Mouse (Mus musculus) midbrain, embryonic 15.5 days (tissue): ENCODE results near the gene Olfr1263. TPM values are rescaled to one million over a fixed set of nuclear protein-coding genes. Genes with fewer than 3 reads are reported as not detected.

ENCODE experiments used
- ATAC-seq: fragments of 200-750 bp; cut with Nextera tagmentation; replicated peaks from 2 replicates; pipeline ENCODE4 v1.8.0; 2017; ENCODE audit warnings: moderate TSS enrichment
- H3K27ac ChIP-seq: fragments of 300-500 bp; sonication (generic); 2 replicates; pipeline ENCODE4 v1.5.1; 2015; ENCODE audit warnings: mild to moderate bottlenecking, inconsistent platforms
- H3K27me3 ChIP-seq: fragments of 300-500 bp; sonication (generic); replicated peaks from 2 replicates; pipeline ENCODE4 v1.6.1; 2015; ENCODE audit warnings: inconsistent platforms
- H3K36me3 ChIP-seq: fragments of 300-500 bp; sonication (generic); replicated peaks from 2 replicates; pipeline ENCODE4 v1.6.1; 2015; ENCODE audit warnings: inconsistent platforms
- H3K4me1 ChIP-seq: fragments of 300-500 bp; sonication (generic); 2 replicates; pipeline ENCODE4 v1.6.1; 2015; ENCODE audit warnings: inconsistent platforms
- H3K4me2 ChIP-seq: fragments of 300-500 bp; sonication (generic); 2 replicates; pipeline ENCODE4 v1.6.1; 2015; ENCODE audit warnings: inconsistent platforms, mild to moderate bottlenecking, moderate library complexity
- H3K4me3 ChIP-seq: fragments of 300-500 bp; sonication (generic); 2 replicates; pipeline ENCODE4 v1.5.1; 2015; ENCODE audit warnings: mild to moderate bottlenecking, inconsistent platforms
- H3K9ac ChIP-seq: fragments of 300-500 bp; sonication (generic); 2 replicates; pipeline ENCODE4 v1.6.1; 2015; ENCODE audit warnings: mild to moderate bottlenecking, inconsistent platforms
- H3K9me3 ChIP-seq: fragments of 300-500 bp; sonication (generic); 2 replicates; pipeline ENCODE4 v1.6.1; 2016; ENCODE audit warnings: inconsistent platforms
- WGBS: fragments of 180-500 bp; shearing (Covaris S2); methylation state at CpG from one replicate; pipeline ENCODE4 v1.1.7; 2015; ENCODE audit warnings: mixed read lengths; 5-methylcytosine and 5-hydroxymethylcytosine counted together
- polyA plus RNA-seq: library from polyadenylated mRNA; unstranded; fragments of >200 nt; fragmentation: Nextera tagmentation; extraction: Ambion mirVana; gene quantifications from 2 replicates; pipeline ENCODE4 v1.2.1, GENCODE M21; 2015

Gene Olfr1263
- not detected in 2 replicates for polyA plus RNA-seq

DNA sequence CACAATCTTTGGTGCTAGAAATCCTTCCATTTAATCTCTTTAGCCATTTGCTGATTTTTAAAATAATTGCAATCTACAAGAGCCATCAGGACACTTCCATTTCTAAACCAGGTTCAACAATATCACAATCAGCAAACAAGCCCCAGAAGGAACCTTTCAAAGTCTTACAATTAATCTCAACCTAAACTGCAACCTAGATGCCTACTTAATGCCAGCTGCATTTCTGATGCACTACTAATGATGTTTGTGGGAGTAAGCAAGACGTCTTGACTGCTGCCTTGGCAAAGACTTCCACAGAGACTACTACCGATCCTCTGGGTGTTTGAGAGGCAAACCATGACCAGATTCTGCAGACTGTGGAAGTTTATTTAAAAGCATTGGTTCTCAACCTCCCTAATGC is at the start of gene Olfr1263:
Gene Olfr1263, plus strand, starts transcription at position 301 of the 400 bp plus-strand sequence.
- Histone ChIP-seq H3K27me3 (no peaks in the 10 kb centered on the region), H3K27ac (no peak within 1 kb of the TSS), H3K4me2 (no peak within 1 kb of the TSS), H3K4me3 (no peak within 1 kb of the TSS), H3K9me3 (no peaks in the 10 kb centered on the region), H3K36me3 (no peaks in the 10 kb centered on the region), H3K4me1 (no peaks in the 10 kb centered on the region), H3K9ac (no peak within 1 kb of the TSS)
- WGBS: 85% methylated on average over 2 of the region's 2 CpGs
- no peak for ATAC-seq

DNA sequence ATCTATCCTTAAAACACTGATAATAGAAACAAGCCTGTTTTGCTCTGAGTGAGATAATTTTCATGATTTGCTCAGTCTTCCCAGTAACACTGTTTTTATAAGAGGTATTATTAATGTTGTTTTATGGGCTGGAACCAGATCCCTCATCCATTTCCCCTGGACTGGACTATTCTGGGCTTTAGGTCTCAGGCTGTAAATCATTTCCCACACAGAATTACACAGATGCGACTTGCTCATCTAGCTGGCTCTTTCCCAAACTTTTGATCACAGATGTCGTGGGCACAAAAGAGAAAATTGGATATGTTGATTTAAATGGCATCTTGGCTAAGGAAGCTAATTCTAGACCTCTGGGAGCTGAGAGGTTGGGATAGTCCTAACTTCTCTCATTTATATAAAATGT is 37.7 kb upstream of the Olfr1263 start, which contains the start of gene Olfr1260:
Gene Olfr1260, plus strand, starts transcription at position 157 of the 400 bp plus-strand sequence.
- no peaks in the 10 kb centered on the region for H3K36me3 ChIP-seq
- no peak within 1 kb of the TSS for H3K4me2 ChIP-seq
- no peak within 1 kb of the TSS for H3K27ac ChIP-seq
- no peak within 1 kb of the TSS for H3K4me3 ChIP-seq
- no peaks in the 10 kb centered on the region for H3K4me1 ChIP-seq
- H3K27me3 ChIP-seq: no peaks in the 10 kb centered on the region
- 73% methylated on average over 2 of the region's 2 CpGs for WGBS
- no peak within 1 kb of the TSS for H3K9ac ChIP-seq
- ATAC-seq: no peak
- H3K9me3 ChIP-seq: no peaks in the 10 kb centered on the region

DNA sequence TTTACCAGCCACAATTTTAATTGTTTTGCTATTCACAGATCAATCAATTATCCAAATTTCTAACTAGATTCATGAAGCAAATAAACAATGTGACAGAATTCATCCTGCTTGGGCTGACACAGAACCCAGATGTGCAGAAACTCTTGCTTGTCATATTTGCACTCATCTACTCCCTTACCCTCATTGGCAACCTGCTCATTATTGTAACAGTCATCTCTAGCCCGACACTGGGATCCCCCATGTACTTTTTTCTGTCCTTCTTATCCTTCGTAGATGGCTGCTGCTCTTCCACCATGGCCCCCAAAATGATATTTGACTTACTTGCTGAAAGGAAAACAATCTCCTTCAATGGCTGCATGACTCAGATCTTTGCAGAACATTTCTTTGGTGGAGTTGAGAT is 34.2 kb upstream of the Olfr1263 start:
- Histone ChIP-seq H3K9ac (no peak overlapping the region), H3K4me1 (no peaks in the 10 kb centered on the region), H3K4me3 (no peak overlapping the region), H3K27me3 (no peaks in the 10 kb centered on the region), H3K27ac (no peak overlapping the region), H3K4me2 (no peak overlapping the region), H3K36me3 (no peaks in the 10 kb centered on the region), H3K9me3 (no peaks in the 10 kb centered on the region)
- ATAC-seq: no peak
- WGBS: 90% methylated on average over 2 of the region's 2 CpGs

DNA sequence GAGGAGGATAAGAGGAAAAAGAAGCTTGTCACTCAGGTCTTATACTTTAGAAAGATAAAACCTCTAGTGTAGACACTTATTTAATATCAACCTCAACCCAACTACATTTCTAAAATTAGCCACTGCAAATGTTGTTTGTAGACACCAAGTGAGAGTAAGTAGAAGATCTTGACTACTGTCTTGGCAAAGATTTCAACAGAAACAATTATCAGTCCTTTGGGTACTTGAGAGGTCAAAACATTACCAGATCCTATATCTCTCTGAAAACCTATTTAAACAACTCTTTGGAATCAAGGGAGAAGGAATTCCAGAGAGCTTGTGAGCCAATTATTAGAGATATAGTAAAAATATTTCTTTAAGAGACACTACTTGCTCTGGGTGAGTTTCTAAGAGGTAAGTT is 21.0 kb upstream of the Olfr1263 start, which contains the start of gene Olfr1261:
Gene Olfr1261, plus strand, starts transcription at position 301 of the 400 bp plus-strand sequence.
- H3K27me3 ChIP-seq: no peaks in the 10 kb centered on the region
- no peak within 1 kb of the TSS for H3K4me2 ChIP-seq
- H3K4me1 ChIP-seq: no peaks in the 10 kb centered on the region
- no peak within 1 kb of the TSS for H3K27ac ChIP-seq
- H3K9me3 ChIP-seq: no peaks in the 10 kb centered on the region
- H3K4me3 ChIP-seq: no peak within 1 kb of the TSS
- no peak within 1 kb of the TSS for H3K9ac ChIP-seq
- ATAC-seq: no peak
- no peaks in the 10 kb centered on the region for H3K36me3 ChIP-seq

DNA sequence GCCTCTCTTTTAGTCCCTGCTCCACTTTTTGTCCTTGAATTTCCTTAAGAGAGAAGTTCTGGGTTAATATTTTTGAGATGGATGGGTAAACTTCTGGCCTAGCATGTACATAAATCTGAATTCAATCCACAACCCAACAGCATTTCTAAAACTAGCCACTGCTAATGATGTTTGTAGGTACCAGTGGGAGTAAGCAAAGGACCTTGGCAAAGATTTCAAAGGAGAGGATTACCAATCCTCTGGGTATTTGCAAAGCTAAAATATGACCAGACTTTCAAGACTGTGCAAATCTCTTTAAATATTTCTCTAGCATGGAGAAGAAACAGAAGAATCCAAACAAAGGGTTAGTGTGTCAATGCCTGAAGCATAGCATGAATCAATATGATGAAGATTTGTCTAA is 12.1 kb upstream of the Olfr1263 start, which contains the start of gene Olfr1262:
Gene Olfr1262, plus strand, starts transcription at position 301 of the 400 bp plus-strand sequence.
- no peaks in the 10 kb centered on the region for H3K27me3 ChIP-seq
- H3K9me3 ChIP-seq: no peaks in the 10 kb centered on the region
- no peak within 1 kb of the TSS for H3K27ac ChIP-seq
- no peaks in the 10 kb centered on the region for H3K36me3 ChIP-seq
- no peak within 1 kb of the TSS for H3K4me3 ChIP-seq
- ATAC-seq: no peak
- no peak within 1 kb of the TSS for H3K9ac ChIP-seq
- no peak within 1 kb of the TSS for H3K4me2 ChIP-seq
- H3K4me1 ChIP-seq: no peaks in the 10 kb centered on the region

DNA sequence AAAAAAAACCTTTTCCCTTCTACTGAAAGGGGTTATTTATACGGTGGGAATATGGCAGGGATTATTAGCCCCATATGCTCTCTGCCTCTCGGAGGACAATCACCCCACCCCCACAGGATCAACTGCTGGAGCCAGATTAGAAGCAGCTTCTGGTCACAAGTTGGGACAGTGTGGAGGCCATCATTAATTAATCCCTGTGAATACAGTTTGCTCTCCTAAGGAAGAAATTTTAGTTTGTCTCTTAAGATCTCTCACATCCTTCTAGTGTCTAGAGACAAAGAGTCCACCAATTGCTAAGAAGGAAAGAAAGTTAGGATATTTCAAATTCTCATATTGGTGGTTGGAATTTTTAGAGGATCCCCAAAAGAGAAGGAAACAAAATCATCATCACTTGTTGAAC is 13.5 kb downstream of the Olfr1263 start, which contains the start of gene Olfr1264:
Gene Olfr1264, minus strand, starts transcription at position 101 of the 400 bp plus-strand sequence.
- Histone ChIP-seq H3K9ac (no peak within 1 kb of the TSS), H3K4me3 (no peak within 1 kb of the TSS), H3K27me3 (no peaks in the 10 kb centered on the region), H3K36me3 (no peaks in the 10 kb centered on the region), H3K9me3 (no peaks in the 10 kb centered on the region), H3K4me2 (no peak within 1 kb of the TSS), H3K27ac (no peak within 1 kb of the TSS), H3K4me1 (no peaks in the 10 kb centered on the region)
- no peak for ATAC-seq
- WGBS: 75% methylated on average over 2 of the region's 2 CpGs

DNA sequence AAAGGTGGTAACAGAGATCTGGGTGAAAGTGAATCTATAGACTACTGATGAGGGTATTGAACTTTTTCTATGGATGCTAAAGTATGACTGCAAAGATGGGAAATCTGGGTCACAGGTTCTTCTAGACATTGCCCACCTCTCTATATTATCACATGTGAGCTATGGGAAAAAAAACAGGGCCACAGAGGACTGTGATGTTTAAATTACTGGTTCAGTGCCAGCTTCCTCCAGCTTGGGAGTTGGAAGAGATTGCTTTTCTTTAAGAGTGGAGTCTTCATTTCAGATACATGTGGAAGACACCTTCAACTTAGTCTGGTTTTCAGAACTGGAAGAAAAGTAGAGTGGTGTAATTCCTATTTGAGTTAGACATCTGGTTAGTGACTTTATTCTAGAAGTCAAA is 23.1 kb downstream of the Olfr1263 start, which contains the start of gene Olfr1265:
Gene Olfr1265, plus strand, starts transcription at position 301 of the 400 bp plus-strand sequence.
- Histone ChIP-seq H3K9ac (no peak within 1 kb of the TSS), H3K36me3 (no peaks in the 10 kb centered on the region)

DNA sequence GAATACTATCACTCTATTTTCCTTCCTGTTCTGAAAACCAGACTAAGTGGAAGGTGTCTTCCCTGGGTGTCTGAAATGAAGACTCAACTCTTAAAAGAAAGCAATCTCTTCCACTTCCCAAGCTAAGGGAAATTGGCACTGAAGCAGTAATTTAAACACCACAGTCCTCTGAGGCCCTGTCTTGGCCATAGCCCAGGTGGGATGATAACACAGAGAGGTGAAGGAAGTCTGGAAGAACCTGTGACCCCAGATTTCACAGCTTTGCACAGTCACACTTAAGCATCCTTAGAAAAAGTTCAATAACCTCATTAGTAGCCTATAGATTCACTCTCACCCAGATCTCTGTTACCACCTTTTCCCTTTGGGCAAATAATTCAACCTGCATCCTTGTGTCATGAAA is 51.6 kb downstream of the Olfr1263 start, which contains the start of gene Olfr140:
Gene Olfr140, minus strand, starts transcription at position 101 of the 400 bp plus-strand sequence.
- Histone ChIP-seq H3K4me2 (no peak within 1 kb of the TSS), H3K4me3 (no peak within 1 kb of the TSS), H3K27me3 (no peaks in the 10 kb centered on the region), H3K9me3 (no peaks in the 10 kb centered on the region), H3K4me1 (no peaks in the 10 kb centered on the region), H3K36me3 (no peaks in the 10 kb centered on the region), H3K27ac (no peak within 1 kb of the TSS), H3K9ac (no peak within 1 kb of the TSS)
- ATAC-seq: no peak

More for the DNA sequence above, 23.1 kb downstream of the Olfr1263 start, which contains the start of gene Olfr1265:
- no peak within 1 kb of the TSS for H3K27ac ChIP-seq
- H3K4me1 ChIP-seq: no peaks in the 10 kb centered on the region
- no peaks in the 10 kb centered on the region for H3K9me3 ChIP-seq
- no peak for ATAC-seq
- no peaks in the 10 kb centered on the region for H3K27me3 ChIP-seq
- no peak within 1 kb of the TSS for H3K4me3 ChIP-seq
- no peak within 1 kb of the TSS for H3K4me2 ChIP-seq

Other genes with a start within 250 kb of the Olfr1263 start
- gene Olfr1254, start 218.5 kb upstream of the Olfr1263 start, polyA plus RNA-seq: not detected in 2 replicates
- not detected in 2 replicates for gene Olfr1255, start 200.1 kb upstream of the Olfr1263 start, polyA plus RNA-seq
- not detected in 2 replicates for gene Olfr1256, start 170.6 kb upstream of the Olfr1263 start, polyA plus RNA-seq
- gene Olfr48, start 163.9 kb upstream of the Olfr1263 start, polyA plus RNA-seq: not detected in 2 replicates
- not detected in 2 replicates for gene Olfr1257, start 133.7 kb upstream of the Olfr1263 start, polyA plus RNA-seq
- gene Olfr1258, start 84.8 kb upstream of the Olfr1263 start, polyA plus RNA-seq: not detected in 2 replicates
- gene Olfr1259, start 63.5 kb upstream of the Olfr1263 start, polyA plus RNA-seq: not detected in 2 replicates
- not detected in 2 replicates for gene Olfr1260, start 37.8 kb upstream of the Olfr1263 start, polyA plus RNA-seq
- gene Olfr1261, start 20.9 kb upstream of the Olfr1263 start, polyA plus RNA-seq: not detected in 2 replicates
- gene Olfr1262, start 12.0 kb upstream of the Olfr1263 start, polyA plus RNA-seq: not detected in 2 replicates
- not detected in 2 replicates for gene Olfr1264, start 13.4 kb downstream of the Olfr1263 start, polyA plus RNA-seq
- not detected in 2 replicates for gene Olfr1265, start 23.2 kb downstream of the Olfr1263 start, polyA plus RNA-seq
- gene Olfr140, start 51.5 kb downstream of the Olfr1263 start, polyA plus RNA-seq: not detected in 2 replicates
- gene Olfr1269, start 109.3 kb downstream of the Olfr1263 start, polyA plus RNA-seq: not detected in 2 replicates
- gene Olfr32, start 130.2 kb downstream of the Olfr1263 start, polyA plus RNA-seq: not detected in 2 replicates
- gene Olfr1270, start 141.0 kb downstream of the Olfr1263 start, polyA plus RNA-seq: not detected in 2 replicates
- gene Olfr1506, start 212.4 kb downstream of the Olfr1263 start, polyA plus RNA-seq: not detected in 2 replicates
- gene Olfr142, start 245.5 kb downstream of the Olfr1263 start, polyA plus RNA-seq: not detected in 2 replicates